Mouse (Mus musculus): ENCODE data around the gene Clca3a2. TPM values are rescaled to one million over a fixed set of nuclear protein-coding genes. Genes with fewer than 3 reads are reported as not detected.
"Not testable (repeated sequence)": the region's sequence is repeated elsewhere in the genome, so short reads cannot be mapped to it uniquely, and the experiment has no call there.

Clca3a2 gene
- polyA plus RNA-seq (2015; fragmentation: Nextera tagmentation; extraction: Ambion mirVana), result 0.38 and 0.41 TPM in 2 replicates

- not testable (repeated sequence) for H3K36me3 ChIP-seq; H3K9ac ChIP-seq; H3K4me3 ChIP-seq (replicated peaks); H3K27me3 ChIP-seq; H3K9me3 ChIP-seq (replicated peaks); ATAC-seq (replicated peaks; ENCODE audit: low FRiP score); H3K4me1 ChIP-seq; H3K27ac ChIP-seq; H3K4me2 ChIP-seq
- WGBS, result 66% methylated on average over 6 of the region's 6 CpGs
Measured at GRCm38 (mm10) chr3:144819219-144819618, at the start of gene Clca3a2. Gene Clca3a2 (minus strand): TSS chr3:144819494.

- Histone ChIP-seq H3K36me3 (no peaks in the 10 kb centered on the region), H3K4me1 (no peaks in the 10 kb centered on the region), H3K27ac (no peak overlapping the region), H3K9ac (no peak overlapping the region), H3K4me2 (no peak overlapping the region), H3K9me3 (replicated peaks) (no peaks in the 10 kb centered on the region; the same call in 1 of the 2 replicates), H3K4me3 (replicated peaks) (no peak overlapping the region), H3K27me3 (no peaks in the 10 kb centered on the region)
- ATAC-seq (replicated peaks; ENCODE audit: low FRiP score), result no peak
- 20% methylated on average over 4 of the region's 4 CpGs for WGBS
Measured at GRCm38 (mm10) chr3:144849584-144849983, 30.3 kb upstream of the Clca3a2 start.

GRCm38 (mm10) chr3:144849014-144849556 lies 29.8 kb upstream of the Clca3a2 start, which contains the start of gene Clca3b:
Gene Clca3b (minus strand): TSS chr3:144849357.
- H3K9ac ChIP-seq; H3K27ac ChIP-seq; ATAC-seq (replicated peaks; ENCODE audit: low FRiP score); H3K4me2 ChIP-seq; H3K36me3 ChIP-seq; H3K9me3 ChIP-seq (replicated peaks); H3K27me3 ChIP-seq; H3K4me3 ChIP-seq (replicated peaks); H3K4me1 ChIP-seq: not testable (repeated sequence)
- 83% methylated on average over 9 of the region's 9 CpGs for WGBS

GRCm38 (mm10) chr3:144827257-144827656 lies 8.0 kb upstream of the Clca3a2 start:
- Histone ChIP-seq H3K9ac (no peak overlapping the region), H3K27me3 (no peaks in the 10 kb centered on the region), H3K9me3 (replicated peaks) (no peaks in the 10 kb centered on the region), H3K36me3 (no peaks in the 10 kb centered on the region), H3K27ac (no peak overlapping the region), H3K4me1 (no peaks in the 10 kb centered on the region), H3K4me2 (no peak overlapping the region), H3K4me3 (replicated peaks) (no peak overlapping the region)
- peak; percentile 78; the same call in 1 of the 2 replicates for ATAC-seq (replicated peaks; ENCODE audit: low FRiP score)
- 50% methylated on average over 6 of the region's 6 CpGs for WGBS

GRCm38 (mm10) chr3:144825151-144825550 lies 5.9 kb upstream of the Clca3a2 start:
- no peaks in the 10 kb centered on the region for H3K27me3 ChIP-seq
- H3K27ac ChIP-seq, result no peak overlapping the region
- no peak overlapping the region for H3K4me2 ChIP-seq
- H3K9ac ChIP-seq, result no peak overlapping the region
- H3K4me1 ChIP-seq, result no peaks in the 10 kb centered on the region
- no peaks in the 10 kb centered on the region for H3K36me3 ChIP-seq
- peak; percentile 80; the same call in 1 of the 2 replicates for ATAC-seq (replicated peaks; ENCODE audit: low FRiP score)
- no peak overlapping the region for H3K4me3 ChIP-seq (replicated peaks)
- H3K9me3 ChIP-seq (replicated peaks), result no peaks in the 10 kb centered on the region
- 14% methylated on average over 10 of the region's 10 CpGs for WGBS

GRCm38 (mm10) chr3:144823331-144823730 lies 4.0 kb upstream of the Clca3a2 start:
- Histone ChIP-seq H3K4me3 (replicated peaks) (no peak overlapping the region), H3K9me3 (replicated peaks) (no peaks in the 10 kb centered on the region), H3K27me3 (no peaks in the 10 kb centered on the region), H3K9ac (no peak overlapping the region), H3K36me3 (no peaks in the 10 kb centered on the region), H3K27ac (no peak overlapping the region), H3K4me2 (no peak overlapping the region), H3K4me1 (no peaks in the 10 kb centered on the region)
- no peak for ATAC-seq (replicated peaks; ENCODE audit: low FRiP score)
- WGBS, result 82% methylated on average over 5 of the region's 5 CpGs

- no peaks in the 10 kb centered on the region for H3K9me3 ChIP-seq (replicated peaks)
- 58% methylated on average over 1 of the region's 1 CpGs for WGBS
- H3K9ac ChIP-seq, result no peak overlapping the region
- no peak overlapping the region for H3K4me3 ChIP-seq (replicated peaks)
- H3K4me1 ChIP-seq, result no peaks in the 10 kb centered on the region
- H3K4me2 ChIP-seq, result no peak overlapping the region
- no peak overlapping the region for H3K27ac ChIP-seq
- no peak for ATAC-seq (replicated peaks; ENCODE audit: low FRiP score)
- no peaks in the 10 kb centered on the region for H3K27me3 ChIP-seq
- H3K36me3 ChIP-seq, result no peaks in the 10 kb centered on the region
Measured at GRCm38 (mm10) chr3:144820632-144821031, 1.3 kb upstream of the Clca3a2 start.

- not testable (repeated sequence) for H3K27ac ChIP-seq; H3K36me3 ChIP-seq; H3K9ac ChIP-seq; H3K4me2 ChIP-seq; H3K4me1 ChIP-seq; H3K4me3 ChIP-seq (replicated peaks); ATAC-seq (replicated peaks; ENCODE audit: low FRiP score); H3K27me3 ChIP-seq; H3K9me3 ChIP-seq (replicated peaks)
- 87% methylated on average over 6 of the region's 6 CpGs for WGBS
Measured at GRCm38 (mm10) chr3:144813336-144813735, 6.0 kb downstream of the Clca3a2 start.

- Histone ChIP-seq H3K4me2 (no peak overlapping the region), H3K9me3 (replicated peaks) (no peaks in the 10 kb centered on the region), H3K4me3 (replicated peaks) (no peak overlapping the region), H3K27ac (no peak overlapping the region), H3K27me3 (no peaks in the 10 kb centered on the region), H3K4me1 (no peaks in the 10 kb centered on the region), H3K36me3 (no peaks in the 10 kb centered on the region), H3K9ac (no peak overlapping the region)
- ATAC-seq (replicated peaks; ENCODE audit: low FRiP score), result no peak
- 40% methylated on average over 3 of the region's 3 CpGs for WGBS
Measured at GRCm38 (mm10) chr3:144811821-144812220, 7.5 kb downstream of the Clca3a2 start.

- 64% methylated on average over 16 of the region's 17 CpGs for WGBS
- H3K4me2 ChIP-seq; H3K27ac ChIP-seq; H3K4me3 ChIP-seq (replicated peaks); H3K9me3 ChIP-seq (replicated peaks); ATAC-seq (replicated peaks; ENCODE audit: low FRiP score); H3K27me3 ChIP-seq; H3K36me3 ChIP-seq; H3K4me1 ChIP-seq; H3K9ac ChIP-seq: not testable (repeated sequence)
Measured at GRCm38 (mm10) chr3:144808153-144808925, 11.0 kb downstream of the Clca3a2 start.

GRCm38 (mm10) chr3:144806626-144807025 lies 12.7 kb downstream of the Clca3a2 start:
- H3K9ac ChIP-seq; H3K4me2 ChIP-seq; H3K27me3 ChIP-seq; ATAC-seq (replicated peaks; ENCODE audit: low FRiP score); H3K4me1 ChIP-seq; H3K4me3 ChIP-seq (replicated peaks); H3K9me3 ChIP-seq (replicated peaks); H3K36me3 ChIP-seq; H3K27ac ChIP-seq: not testable (repeated sequence)
- WGBS, result 66% methylated on average over 2 of the region's 2 CpGs

- Histone ChIP-seq H3K4me2 (no peak overlapping the region), H3K9me3 (replicated peaks) (no peaks in the 10 kb centered on the region), H3K4me3 (replicated peaks) (no peak overlapping the region), H3K36me3 (no peaks in the 10 kb centered on the region), H3K9ac (no peak overlapping the region), H3K27me3 (no peaks in the 10 kb centered on the region), H3K4me1 (no peaks in the 10 kb centered on the region), H3K27ac (no peak overlapping the region)
- no peak for ATAC-seq (replicated peaks; ENCODE audit: low FRiP score)
- WGBS, result 35% methylated on average over 8 of the region's 8 CpGs
Measured at GRCm38 (mm10) chr3:144801861-144802260, 17.4 kb downstream of the Clca3a2 start.

Data from kidney, embryonic 15.5 days (tissue).